Mouse (Mus musculus): Measurements from ENCODE around the gene Susd1.

Susd1 gene

DNA sequence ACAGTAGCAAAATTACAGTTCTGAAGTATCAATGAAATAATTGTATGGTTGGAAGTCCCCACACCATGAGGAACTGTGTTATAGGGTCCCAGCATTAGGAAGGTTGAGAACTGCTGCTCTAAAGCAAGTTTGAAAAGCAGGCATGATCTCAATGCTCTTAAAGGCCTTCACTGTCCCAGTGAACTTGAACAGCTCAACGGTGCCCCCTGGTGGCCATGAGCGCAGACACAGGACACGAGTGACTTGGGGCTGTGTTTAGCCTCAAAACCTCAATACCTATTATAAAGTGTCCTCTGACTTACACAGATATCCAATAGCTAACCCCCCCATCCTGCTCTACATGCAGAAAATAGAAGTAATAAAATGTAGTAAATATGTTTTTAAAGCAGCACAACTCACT lies 97.7 kb downstream of the Susd1 start:
- peak; percentile 88 for DNase-seq (ENCODE audit: low read depth, low spot score)

DNA sequence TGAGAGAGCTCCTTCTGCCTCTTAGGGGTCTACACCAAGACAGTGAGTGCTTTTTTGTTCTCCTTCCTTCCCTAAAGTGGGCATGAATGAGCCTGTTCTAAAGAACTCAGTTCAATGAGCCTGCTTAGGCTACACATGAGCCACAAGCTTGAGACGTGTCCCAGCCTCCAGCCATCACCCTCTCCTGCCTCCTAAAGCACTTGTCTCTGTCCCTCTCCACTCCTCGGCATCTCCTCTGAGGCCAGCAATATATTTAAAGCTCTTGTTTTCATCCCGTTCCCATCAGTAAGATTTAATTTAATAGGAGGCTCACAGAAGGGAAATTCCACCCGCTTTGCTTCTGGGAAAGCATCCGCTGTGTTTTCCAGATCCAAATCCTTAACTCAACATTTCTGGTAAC lies 98.4 kb downstream of the Susd1 start:
- no peak for DNase-seq (ENCODE audit: low read depth, low spot score)

DNA sequence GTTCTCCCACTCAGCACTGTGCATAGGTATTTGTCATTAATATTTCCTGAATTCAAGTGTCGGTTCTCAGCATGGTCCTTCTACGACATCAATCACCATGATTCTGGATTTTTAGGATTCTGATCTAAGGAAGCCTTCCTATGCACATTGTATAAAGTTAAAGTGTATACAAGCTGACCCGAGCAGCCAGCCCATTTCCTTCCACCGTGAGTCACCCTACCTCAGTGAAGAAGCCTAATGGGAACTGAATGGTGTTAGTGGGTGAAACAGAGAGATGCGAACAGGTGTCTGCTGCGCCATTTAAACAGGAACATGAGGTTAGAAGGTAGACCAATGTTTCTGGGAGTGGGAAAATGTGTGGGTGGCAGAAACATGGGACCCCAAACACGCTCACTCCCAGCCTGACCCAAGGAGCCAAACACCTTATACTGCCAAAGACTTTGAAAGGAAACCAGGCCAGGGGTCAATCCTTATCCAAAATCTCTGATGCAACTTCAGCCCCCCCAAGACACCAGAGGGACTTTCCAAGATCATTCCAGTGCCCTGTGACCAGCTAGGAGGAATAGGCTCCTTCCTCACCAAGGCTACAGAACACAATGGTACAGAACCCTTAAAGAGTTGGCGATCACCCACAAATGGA lies 99.4 kb downstream of the Susd1 start:
- no peak for DNase-seq (ENCODE audit: low read depth, low spot score)

DNA sequence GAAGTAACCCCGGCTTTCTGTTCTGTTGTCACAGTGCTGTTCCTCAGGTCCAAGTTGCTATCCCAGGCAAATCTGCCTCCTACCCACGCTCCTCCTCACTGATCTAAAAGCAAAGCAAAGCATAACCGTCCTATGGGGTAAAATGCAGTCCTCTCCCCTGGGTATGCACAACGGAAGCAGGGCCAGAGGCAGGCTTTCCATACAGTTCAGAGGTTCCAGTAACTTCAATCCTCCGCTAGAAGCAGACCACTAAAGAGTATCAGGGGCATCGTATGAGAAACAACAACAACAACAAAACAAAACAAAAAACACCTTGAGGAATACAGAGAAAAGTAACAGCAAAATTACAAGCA lies 100.9 kb downstream of the Susd1 start:
- DNase-seq (ENCODE audit: low read depth, low spot score): no peak

DNA sequence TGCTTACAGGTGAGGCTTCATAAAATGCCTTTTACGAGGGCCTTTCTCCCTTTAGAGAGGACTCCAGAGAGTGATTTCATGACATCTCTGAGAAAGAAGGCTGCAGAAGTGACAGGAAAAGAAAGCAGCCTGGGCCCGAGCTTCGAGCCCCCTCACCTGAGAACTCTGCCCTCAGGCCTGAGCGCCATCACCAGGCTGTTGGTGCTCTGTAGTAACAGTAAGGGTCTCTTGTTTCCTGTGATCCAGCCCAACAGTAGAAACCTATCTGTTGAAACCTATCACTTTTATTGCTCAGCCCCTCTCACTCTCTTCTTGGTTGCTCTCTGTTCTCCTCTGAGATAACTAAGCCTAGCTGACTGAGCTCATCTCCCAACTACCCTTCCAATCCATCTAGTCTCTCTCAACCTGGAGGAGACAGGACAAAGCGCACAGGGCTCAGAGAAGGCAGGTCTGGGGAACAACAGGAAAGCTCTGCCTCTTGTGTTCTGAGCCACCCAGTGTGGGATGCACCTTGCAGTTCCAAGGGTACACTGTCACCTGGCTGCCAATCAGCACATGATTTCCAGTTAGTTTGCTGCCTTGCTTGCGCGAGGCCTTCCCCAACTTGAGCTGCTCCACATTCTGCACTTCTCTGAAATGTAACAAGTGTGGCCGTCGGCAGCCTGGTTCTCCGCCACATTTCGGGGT lies 101.4 kb downstream of the Susd1 start:
- no peak for DNase-seq (ENCODE audit: low read depth, low spot score)

DNA sequence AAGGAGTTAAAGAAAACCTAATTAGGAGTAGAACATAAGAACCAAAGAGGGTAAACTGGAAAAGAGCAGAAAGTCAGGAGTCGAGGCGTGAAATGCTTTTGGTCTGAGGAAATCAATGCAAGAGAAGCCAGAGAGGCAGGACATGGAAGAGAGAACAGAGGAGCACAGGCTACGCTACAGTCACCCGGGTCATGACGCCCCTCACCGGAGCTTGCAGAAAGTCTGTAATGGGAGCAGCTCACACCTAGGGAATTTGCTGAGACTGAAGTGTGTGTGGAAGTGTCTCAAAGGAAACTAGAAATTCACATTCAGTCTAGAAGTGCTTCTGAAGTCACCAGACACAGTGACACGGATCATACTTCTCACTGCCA lies 102.0 kb downstream of the Susd1 start:
- DNase-seq (ENCODE audit: low read depth, low spot score): no peak

DNA sequence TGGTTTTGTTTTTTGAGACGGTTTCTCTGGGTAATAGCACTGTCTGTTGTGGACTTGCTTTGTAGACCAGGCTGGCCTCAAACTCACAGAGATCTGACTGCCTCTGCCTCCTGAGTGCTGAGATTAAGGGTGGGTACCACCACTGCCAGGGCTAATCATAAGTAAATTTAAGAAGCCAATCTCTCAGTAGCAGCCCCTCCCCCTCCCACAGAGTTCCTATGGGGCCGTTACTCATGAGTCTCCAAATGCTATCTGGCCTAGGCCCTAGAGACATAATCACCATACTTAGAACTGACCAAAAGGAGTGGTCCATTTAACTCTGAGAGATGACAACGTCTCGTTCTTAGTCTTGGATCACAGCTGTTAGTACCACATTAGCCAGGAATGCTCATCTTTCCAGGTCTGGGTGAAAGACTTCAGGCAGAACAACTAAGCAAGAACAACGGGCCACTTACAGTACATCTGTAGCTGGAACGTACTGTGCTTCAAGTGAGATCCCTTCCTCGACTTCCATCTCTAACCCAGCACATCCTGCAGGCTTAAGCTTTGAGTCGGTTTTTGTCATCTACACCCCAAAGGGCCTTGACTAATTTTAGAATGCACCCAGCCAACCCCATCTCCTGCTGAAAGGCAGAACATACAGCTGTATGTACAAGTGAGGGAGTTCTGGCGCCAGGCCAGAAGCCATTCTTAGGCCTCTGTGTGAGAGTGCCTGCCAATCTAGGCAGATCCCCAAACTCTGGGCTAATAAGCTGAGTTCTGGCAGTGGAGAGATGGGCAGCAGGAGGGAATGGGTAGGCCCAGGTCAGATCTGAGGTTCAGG lies 102.6 kb downstream of the Susd1 start:
- DNase-seq (ENCODE audit: low read depth, low spot score): peak; percentile 69

DNA sequence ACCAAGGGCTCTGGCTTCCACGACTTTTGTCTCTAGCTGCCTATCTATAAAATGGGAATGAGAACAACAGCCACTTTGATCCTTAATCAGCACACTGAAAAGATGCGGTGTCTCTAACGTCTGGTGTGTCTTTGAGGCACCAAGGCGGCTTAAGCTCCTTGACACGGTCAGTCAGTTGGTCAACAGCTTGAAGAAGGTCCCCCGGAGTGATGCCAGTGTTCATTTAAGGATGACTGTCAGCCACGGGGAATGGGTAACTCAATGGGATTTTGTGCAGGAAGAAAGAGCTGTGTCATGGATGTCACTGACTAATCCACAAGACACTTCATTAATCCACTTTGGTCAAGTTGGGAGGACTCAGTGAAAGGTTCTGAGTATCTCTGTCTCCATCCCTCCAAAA lies 103.3 kb downstream of the Susd1 start:
- DNase-seq (ENCODE audit: low read depth, low spot score): no peak

DNA sequence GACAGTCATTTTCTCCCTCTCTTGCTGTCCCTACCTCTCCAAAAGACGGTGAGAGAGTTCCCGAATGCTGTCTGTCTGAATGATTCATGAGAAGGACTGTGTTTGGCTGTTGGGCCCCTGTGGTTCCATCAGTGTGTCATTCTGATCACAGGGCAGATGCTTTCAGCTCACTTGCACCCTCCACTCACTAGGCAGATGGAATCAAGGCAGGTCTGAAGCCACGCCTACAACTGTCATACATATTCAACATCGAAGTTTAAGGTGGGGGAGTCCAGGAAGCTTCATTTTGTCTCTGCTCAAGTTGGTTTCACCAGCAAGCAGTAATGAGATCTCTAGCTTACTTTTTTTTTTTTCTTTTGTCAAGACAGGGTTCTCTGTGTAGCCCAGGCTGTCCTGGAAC lies 104.2 kb downstream of the Susd1 start:
- no peak for DNase-seq (ENCODE audit: low read depth, low spot score)

DNA sequence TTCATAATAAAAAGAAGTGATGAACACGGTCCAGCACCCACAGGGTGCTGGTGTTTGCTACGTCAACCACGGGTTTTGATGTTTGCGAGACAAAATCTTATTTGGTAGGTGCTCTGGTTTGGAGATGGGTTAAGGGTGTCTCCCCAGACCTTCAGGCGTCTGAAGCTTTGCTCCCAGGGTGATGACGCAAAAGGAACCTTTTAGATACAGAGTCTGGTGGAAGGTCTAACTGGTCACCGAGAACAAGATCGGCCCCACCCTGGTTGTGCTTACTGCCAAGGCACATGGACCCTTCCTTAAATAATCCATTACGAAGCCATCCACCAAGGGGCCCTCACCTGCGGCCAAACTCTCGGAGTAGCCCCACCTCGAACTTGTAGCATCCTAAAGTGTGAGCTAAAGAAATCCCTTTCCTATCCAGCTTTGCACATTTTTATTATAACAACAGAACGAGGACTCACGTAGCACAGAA lies 105.0 kb downstream of the Susd1 start:
- no peak for DNase-seq (ENCODE audit: low read depth, low spot score)

DNA sequence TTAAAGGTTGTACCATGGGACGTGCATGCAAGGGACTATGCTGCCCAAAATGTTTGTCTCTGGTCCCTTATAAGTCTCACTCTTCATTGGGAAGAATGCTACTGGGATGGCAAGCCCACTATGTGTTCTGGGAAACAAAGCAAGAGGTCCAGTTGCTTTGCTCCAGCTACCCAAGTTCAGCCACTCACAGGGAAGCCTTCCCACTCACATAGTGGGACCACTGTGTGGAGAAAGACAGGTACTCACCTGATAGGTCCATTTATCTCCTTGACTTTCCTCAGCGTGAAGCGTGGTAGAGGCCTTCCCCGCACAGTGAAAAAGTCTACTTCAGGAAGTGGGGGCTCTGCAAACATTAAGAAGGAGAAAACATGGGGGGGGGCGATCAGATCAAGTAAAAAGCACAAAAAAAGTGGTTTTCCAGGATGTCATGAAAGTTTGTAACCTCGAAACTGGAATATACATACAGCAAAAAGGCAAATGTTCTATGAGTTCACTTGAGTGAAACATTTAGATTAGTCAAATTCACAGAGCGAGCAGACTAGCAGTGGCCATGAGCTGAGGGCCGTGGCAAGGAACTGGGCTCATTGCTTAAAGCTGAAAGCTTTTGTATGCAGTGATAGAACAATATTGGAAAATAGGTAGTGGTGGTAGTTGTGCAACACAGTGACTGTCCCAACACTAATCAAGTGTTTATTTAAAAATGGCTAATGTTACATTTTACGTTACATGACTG lies 105.6 kb downstream of the Susd1 start:
- no peak for DNase-seq (ENCODE audit: low read depth, low spot score)

DNA sequence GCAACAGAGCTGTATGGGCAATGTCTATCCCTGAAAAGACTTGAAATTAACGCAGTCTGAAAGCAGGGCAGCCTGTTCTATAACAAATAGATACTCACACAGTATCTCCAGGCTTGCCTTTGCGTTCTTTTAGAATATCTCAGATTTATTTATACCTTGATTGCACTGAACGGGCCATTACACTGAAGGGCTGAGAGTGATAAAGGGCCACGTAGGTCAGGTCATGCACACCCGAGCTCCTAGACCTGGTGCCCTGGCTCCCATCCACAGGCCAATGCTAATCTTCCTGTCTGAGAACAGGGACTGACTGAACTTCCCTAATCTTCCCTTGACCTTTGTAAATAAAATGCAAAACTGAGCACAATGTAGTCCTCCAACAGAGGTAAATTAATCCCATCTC lies 106.3 kb downstream of the Susd1 start:
- DNase-seq (ENCODE audit: low read depth, low spot score): peak; percentile 19

DNA sequence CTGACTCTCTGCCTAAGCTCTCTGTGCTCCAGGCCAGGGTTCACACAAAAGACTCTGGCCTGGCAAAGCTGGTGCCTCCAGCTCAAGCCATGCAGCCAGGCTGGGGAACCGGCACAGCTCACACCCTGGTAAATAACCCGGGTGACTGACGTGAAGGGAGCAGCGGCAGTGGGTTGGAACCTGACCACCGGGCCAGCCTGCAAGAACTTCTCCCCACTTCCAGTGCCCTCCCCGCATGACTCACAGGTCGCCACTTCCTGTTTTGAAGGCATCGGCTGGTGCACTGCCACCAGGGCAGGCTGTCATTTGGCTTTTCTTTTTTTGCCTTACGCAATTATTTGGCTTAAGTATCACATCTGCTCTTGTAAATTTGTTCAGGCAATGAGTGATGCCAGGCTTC lies 106.8 kb downstream of the Susd1 start:
- peak; percentile 71 for DNase-seq (ENCODE audit: low read depth, low spot score)

DNA sequence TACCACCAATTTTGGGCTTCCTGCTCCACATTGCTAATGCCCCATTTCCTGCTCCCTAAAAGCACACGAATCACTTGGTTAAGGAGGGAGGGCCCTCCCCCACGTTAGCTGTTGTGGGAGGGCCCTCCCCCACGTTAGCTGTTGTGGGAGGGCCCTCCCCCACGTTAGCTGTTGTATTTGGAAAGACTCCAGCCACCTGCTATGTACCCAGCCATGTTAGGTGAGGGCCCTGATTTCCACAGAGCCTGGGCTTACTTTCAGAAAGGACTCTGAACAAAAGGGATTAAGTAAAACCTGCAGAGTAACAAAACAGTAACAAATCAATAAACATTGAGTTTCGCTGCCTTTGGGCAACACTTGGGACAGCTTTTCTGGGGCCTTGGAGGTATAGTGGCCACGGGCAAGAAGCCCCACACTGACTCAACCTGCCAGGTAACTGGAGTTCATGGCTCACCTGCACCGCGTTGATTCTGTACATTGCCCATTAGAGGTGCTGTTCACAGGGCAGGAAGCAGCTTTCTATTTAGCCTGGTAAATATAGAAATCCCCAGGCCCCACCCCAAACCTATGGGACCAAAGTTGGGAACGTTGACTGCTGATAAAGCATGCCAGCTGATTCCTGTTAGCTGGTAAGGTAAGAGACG lies 107.3 kb downstream of the Susd1 start:
- DNase-seq (ENCODE audit: low read depth, low spot score): no peak

DNA sequence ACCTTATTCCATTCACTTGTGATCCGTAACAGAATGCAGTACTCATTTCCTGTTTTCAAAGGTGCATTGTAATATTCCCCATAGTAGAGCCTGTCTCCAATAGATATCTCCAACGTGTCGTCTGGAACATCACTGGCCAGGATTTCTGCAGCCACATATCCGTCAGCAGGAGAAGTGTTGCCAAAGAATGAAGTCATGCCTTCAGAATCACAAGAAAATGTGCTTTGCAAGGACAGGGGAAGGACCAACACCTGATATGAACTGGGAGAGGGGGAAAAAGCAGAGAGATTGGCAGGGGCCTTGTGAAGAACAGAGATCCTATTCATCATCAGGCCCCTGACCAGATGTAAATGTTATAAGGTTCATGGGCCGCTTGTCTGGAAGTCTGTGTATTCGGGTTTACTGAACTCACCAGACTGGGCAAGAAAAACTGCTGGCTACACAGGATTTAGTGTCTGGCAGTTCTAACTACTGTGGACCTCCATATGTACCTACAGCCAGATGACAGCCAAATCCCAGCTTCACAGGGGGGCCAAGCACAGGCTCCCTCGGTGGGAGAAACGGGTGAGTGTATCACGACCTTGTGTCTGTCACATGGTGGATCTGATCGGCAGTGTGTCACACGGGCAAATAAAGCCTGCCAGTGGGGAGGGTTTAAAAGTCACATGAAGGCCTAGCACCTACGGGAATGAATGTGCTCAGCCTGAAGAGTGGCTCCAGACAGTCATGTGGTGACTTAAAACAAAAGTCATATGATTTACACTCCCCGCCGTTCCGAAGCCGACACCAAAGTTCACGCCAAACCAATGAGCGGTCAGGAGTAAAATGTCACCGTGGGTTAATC lies 108.8 kb downstream of the Susd1 start:
- no peak for DNase-seq (ENCODE audit: low read depth, low spot score)

DNA sequence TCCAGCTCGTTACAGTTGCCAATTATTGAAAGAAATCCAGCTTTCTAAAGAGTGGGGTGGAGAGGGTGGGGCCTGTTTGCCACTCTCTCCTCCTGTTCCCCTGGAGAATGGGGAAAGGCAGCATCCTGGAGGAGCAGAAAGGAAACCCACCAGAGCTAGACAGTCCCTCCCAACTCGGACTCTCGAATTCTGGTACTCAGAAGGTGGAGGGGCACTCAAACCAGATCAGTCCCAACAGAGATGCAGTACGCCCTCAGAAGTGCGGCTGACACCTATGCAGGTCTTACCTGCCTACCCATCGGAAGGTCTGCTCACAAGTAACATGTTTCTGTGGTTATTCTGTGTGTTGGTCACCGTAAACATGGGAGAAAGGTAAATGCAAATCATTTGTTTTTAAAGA lies 109.6 kb downstream of the Susd1 start:
- no peak for DNase-seq (ENCODE audit: low read depth, low spot score)

DNA sequence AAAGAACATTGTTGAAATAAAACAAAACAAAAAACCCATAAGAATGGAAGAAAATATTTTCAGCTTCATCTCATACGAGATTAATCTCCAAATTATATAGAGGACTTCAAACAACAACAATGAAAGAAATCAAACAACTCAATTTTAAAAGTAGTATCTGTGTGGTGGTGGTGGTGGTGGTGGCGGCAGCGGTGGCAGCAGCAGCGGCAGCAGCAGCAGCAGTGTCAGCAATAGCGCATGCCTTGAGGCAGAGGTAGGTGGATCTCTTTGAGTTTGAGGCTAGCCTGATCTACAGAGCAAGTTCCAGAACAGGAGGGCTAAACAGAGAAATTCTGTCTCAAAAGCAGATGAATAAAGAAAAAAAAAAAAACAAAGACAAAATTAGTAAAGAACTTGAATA lies 110.4 kb downstream of the Susd1 start:
- no peak for DNase-seq (ENCODE audit: low read depth, low spot score)

DNA sequence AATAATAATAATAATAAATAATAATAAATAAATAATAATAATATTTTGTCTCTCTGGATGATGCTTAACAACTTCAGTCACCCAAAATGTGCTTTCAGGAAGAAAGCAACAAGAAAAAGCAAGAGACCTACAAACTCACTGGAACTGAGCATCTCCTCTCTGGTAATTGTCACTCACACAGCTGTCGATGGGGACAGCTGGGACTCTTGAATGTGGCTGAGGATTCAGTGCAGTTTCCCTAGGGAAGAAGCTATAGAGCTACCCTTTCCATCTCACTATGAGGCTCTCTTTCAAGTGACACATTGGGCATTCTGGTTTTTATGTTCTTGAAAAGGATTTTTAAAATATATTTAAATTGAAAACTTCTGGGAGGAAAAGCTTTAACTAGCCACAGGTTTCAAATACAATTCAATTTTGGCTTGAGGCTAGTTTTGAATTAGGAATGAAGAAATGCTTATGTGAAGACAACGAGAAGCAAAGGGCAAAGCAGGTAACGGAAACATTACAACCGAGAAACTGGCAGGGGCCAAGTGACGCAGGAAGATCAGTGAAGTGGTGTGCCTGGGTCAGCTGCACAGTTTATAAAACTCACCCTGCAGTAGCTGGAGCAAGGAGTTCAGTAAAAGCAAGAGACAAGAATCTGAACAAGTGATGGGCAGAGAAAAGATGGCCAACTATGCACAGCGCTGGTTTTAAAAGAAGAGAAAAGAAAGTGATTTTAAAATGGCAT lies 112.2 kb downstream of the Susd1 start:
- no peak for DNase-seq (ENCODE audit: low read depth, low spot score)

DNA sequence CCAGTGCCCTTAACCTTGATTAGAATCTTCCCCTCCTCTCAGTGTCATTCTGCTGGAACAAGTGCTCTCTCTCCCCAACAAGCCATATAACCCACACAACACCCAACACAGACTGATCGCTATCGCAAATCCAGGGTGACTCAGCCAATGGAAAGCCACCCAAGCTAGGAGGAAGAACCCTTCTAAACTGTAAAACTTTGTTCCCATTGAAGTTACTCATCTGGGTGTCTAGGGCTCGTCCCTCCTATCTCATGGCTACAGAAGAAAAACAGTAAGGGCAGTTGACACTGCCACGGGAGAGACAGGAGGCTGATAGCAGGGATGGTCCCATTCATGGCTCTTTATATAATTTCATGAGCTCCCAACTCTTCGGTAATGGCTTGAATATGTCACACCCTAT lies 114.1 kb downstream of the Susd1 start:
- DNase-seq (ENCODE audit: low read depth, low spot score): no peak

DNA sequence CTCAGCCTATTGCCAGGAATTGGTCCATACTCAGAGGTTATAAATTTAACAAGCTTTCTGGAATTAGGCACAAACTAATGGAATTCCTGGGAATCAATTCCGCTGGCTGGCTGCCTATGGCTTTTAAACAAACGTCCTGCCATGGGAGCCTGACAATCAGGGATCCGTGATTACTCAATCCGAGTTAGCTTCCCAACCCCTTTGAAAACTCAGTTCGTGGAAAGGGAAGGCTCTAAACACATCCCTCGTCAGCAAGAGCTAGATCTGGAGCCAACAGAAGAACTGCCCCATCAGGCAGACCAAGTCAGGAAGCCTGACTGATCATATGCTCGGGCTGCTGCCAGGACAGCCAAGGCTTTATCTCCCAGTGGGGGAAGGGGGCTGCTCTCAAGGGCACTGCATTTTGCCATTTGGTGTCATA lies 115.2 kb downstream of the Susd1 start:
- DNase-seq (ENCODE audit: low read depth, low spot score): no peak
